Mouse (Mus musculus): ENCODE measurements around the gene Btbd35f7. TPM values are rescaled to one million over a fixed set of nuclear protein-coding genes. Genes with fewer than 3 reads are reported as not detected.

Gene Btbd35f7
- total RNA-seq (2023; ENCODE audit: inconsistent age): not detected in 4 replicates

DNA sequence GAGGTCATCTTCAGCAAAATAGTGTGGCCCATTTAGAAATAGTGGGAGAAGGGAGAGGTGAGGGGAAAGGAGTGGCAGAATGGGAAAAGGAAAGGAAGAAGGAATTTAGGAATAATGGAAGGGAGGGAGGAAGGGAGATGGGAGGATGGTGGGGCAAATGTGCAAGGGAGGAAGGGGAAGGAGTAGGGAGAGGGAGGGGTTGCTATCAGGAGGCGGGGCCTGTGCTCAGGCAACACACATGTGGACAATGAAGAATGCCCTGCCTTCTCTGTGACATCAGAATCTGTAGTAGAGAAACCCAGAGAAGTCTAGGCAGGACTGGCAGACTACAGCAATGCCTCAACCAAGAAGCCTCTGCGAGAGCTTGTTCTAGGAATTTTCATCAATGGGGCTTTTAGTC, at the start of gene Btbd35f7:
Btbd35f7 (plus strand) TSS at position 301 of the 400 bp plus-strand sequence.

Other genes starting within 250 kb of the Btbd35f7 start
- not detected in 4 replicates for gene Mycs, start 199.8 kb upstream of the Btbd35f7 start, total RNA-seq (2023; ENCODE audit: inconsistent age)